Mouse (Mus musculus): ENCODE results near the gene Hcar2. TPM values are rescaled to one million over a fixed set of nuclear protein-coding genes. Genes with fewer than 3 reads are reported as not detected.

Hcar2 gene
- polyA plus RNA-seq, 1 experiment: 2.7 TPM

DNA sequence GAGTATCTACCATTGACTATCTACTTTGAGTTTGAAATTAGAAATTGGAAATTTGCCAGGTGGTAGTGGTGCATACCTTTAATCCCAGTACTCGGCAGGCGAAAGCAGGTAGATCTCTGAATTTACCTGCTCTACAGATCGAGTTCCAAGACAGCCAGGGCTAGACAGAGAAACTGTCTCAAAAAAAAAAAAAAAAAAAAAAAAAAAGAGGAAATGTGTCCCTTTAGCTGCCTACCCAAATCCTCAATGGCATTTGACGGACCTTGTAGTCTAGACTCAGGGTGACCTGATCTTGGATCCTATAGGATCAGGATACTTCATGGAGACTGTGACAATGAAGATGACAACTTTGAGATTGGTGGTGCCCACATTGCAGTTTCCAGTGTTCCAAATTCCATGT is 1.2 kb upstream of the Hcar2 start:
- Histone ChIP-seq H3K36me3 (ENCODE audit: control insufficient read depth, insufficient read depth, low read length) (no peaks in the 10 kb centered on the region), H3K27me3 (ENCODE audit: control insufficient read depth, insufficient read depth, low read length) (no peaks in the 10 kb centered on the region), H3K27ac (ENCODE audit: control insufficient read depth, insufficient read depth, low read length) (no peak overlapping the region), H3K4me1 (replicated peaks; ENCODE audit: control insufficient read depth, insufficient read depth, low read length) (no peaks in the 10 kb centered on the region), H3K4me3 (ENCODE audit: control insufficient read depth, insufficient read depth, low read length) (no peak overlapping the region)
- no peak for DNase-seq
- 86% methylated on average over 4 of the region's 4 CpGs for WGBS
- TF ChIP-seq POLR2A (IDR thresholded peaks at IDR 0.05; ENCODE audit: control insufficient read depth, extremely low read depth, insufficient read depth, low read length, poor library complexity): no peak
- TF ChIP-seq CTCF (IDR thresholded peaks at IDR 0.05; ENCODE audit: borderline replicate concordance, control insufficient read depth, extremely low read depth, insufficient read depth, low read length, poor library complexity): no peak

- no peak for TF ChIP-seq POLR2A (IDR thresholded peaks at IDR 0.05; ENCODE audit: control insufficient read depth, extremely low read depth, insufficient read depth, low read length, poor library complexity)
- TF ChIP-seq CTCF (IDR thresholded peaks at IDR 0.05; ENCODE audit: borderline replicate concordance, control insufficient read depth, extremely low read depth, insufficient read depth, low read length, poor library complexity): no peak
- Histone ChIP-seq H3K27ac (ENCODE audit: control insufficient read depth, insufficient read depth, low read length) (no peak overlapping the region), H3K4me1 (replicated peaks; ENCODE audit: control insufficient read depth, insufficient read depth, low read length) (no peaks in the 10 kb centered on the region), H3K4me3 (ENCODE audit: control insufficient read depth, insufficient read depth, low read length) (no peak overlapping the region), H3K27me3 (ENCODE audit: control insufficient read depth, insufficient read depth, low read length) (no peaks in the 10 kb centered on the region), H3K36me3 (ENCODE audit: control insufficient read depth, insufficient read depth, low read length) (no peaks in the 10 kb centered on the region)
- WGBS: 92% methylated on average over 14 of the region's 14 CpGs
- no peak for DNase-seq
Measured at GRCm38 (mm10) chr5:123863934-123864333, 1.4 kb downstream of the Hcar2 start.

DNA sequence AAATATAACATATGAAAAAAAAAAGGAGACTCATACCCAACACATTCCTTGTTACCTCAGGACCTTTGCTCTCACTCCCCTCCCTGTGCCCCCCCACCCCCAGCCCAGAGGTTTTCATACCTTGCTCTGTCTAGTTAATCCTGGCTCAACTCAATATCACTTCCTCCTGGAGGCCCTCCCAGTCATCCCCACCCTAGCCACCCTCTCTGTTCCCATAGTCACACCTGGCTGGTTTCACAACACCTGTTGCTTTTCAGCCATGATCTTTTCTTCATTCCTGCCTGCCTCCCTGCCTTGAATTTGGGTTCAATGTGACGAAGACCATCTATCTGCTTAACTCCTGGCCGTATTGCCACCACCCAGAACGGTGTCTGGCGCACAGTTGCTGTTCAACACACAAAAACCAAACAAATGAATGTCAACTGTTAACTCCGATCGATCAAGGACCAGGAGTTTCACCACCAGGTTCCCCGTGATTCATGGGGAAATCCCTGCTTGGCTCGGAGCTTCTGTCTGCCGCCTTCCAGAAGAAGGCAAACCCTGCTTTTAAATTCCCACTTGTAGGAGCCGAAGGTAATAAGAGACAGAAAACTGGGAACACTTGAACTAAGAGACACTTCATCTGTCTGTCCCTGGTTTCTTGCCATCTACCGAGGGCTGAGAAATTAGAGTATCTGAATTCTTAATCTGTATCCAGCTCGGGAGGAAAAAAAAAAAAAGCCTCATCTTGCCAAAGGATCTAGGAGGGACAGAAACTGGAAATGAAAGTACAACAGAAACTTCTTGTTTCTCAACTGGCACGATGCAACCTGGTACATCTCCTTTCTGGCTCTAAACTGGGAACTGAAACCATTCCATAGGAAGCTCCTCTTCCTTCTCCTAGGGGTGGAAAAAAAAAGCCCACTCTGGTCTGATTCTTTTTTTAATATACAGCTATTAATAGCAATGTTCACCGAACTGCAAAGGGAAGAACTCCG is 2.6 kb downstream of the Hcar2 start:
- DNase-seq: no peak
- TF ChIP-seq POLR2A (IDR thresholded peaks at IDR 0.05; ENCODE audit: control insufficient read depth, extremely low read depth, insufficient read depth, low read length, poor library complexity): no peak
- no peaks in the 10 kb centered on the region for H3K27me3 ChIP-seq (ENCODE audit: control insufficient read depth, insufficient read depth, low read length)
- no peaks in the 10 kb centered on the region for H3K36me3 ChIP-seq (ENCODE audit: control insufficient read depth, insufficient read depth, low read length)
- H3K4me3 ChIP-seq (ENCODE audit: control insufficient read depth, insufficient read depth, low read length): no peak overlapping the region
- no peaks in the 10 kb centered on the region for H3K4me1 ChIP-seq (replicated peaks; ENCODE audit: control insufficient read depth, insufficient read depth, low read length)
- H3K27ac ChIP-seq (ENCODE audit: control insufficient read depth, insufficient read depth, low read length): no peak overlapping the region
- 63% methylated on average over 15 of the region's 15 CpGs for WGBS

DNA sequence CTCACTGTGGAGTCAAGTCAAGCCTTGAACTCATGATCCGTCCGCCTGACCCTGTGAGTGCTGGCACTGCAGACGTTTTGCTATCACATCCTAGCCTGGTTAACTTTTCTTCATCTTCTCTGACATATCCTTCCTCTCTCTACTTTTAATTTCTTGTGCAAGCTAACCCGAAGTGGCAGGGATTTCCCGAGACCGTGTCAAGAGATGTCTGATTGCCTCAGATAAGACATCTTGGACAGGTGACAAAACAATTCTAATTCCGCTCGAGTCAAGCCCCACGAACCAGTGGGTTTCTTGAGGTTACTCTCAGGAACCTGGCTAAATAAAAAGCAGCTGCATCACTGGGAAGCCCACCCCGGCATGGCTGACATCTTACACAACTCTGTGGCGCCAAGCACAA is 6.5 kb downstream of the Hcar2 start:
- TF ChIP-seq CTCF (IDR thresholded peaks at IDR 0.05; ENCODE audit: borderline replicate concordance, control insufficient read depth, extremely low read depth, insufficient read depth, low read length, poor library complexity): no peak
- TF ChIP-seq POLR2A (IDR thresholded peaks at IDR 0.05; ENCODE audit: control insufficient read depth, extremely low read depth, insufficient read depth, low read length, poor library complexity): no peak
- H3K36me3 ChIP-seq (ENCODE audit: control insufficient read depth, insufficient read depth, low read length): no peaks in the 10 kb centered on the region
- H3K4me1 ChIP-seq (replicated peaks; ENCODE audit: control insufficient read depth, insufficient read depth, low read length): no peaks in the 10 kb centered on the region
- WGBS: 16% methylated on average over 11 of the region's 11 CpGs
- no peak overlapping the region for H3K4me3 ChIP-seq (ENCODE audit: control insufficient read depth, insufficient read depth, low read length)
- no peak for DNase-seq
- no peak overlapping the region for H3K27ac ChIP-seq (ENCODE audit: control insufficient read depth, insufficient read depth, low read length)
- no peaks in the 10 kb centered on the region for H3K27me3 ChIP-seq (ENCODE audit: control insufficient read depth, insufficient read depth, low read length)

GRCm38 (mm10) chr5:123854511-123854910 is 10.8 kb downstream of the Hcar2 start:
- Histone ChIP-seq H3K4me1 (replicated peaks; ENCODE audit: control insufficient read depth, insufficient read depth, low read length) (peaks cover 5% of the 10 kb centered on the region), H3K27ac (ENCODE audit: control insufficient read depth, insufficient read depth, low read length) (no peak overlapping the region), H3K27me3 (ENCODE audit: control insufficient read depth, insufficient read depth, low read length) (no peaks in the 10 kb centered on the region), H3K36me3 (ENCODE audit: control insufficient read depth, insufficient read depth, low read length) (no peaks in the 10 kb centered on the region), H3K4me3 (ENCODE audit: control insufficient read depth, insufficient read depth, low read length) (no peak overlapping the region)
- no peak for TF ChIP-seq CTCF (IDR thresholded peaks at IDR 0.05; ENCODE audit: borderline replicate concordance, control insufficient read depth, extremely low read depth, insufficient read depth, low read length, poor library complexity)
- no peak for TF ChIP-seq POLR2A (IDR thresholded peaks at IDR 0.05; ENCODE audit: control insufficient read depth, extremely low read depth, insufficient read depth, low read length, poor library complexity)
- no peak for DNase-seq
- 91% methylated on average over 9 of the region's 9 CpGs for WGBS

GRCm38 (mm10) chr5:123853877-123854504 is 11.3 kb downstream of the Hcar2 start:
- H3K27ac ChIP-seq (ENCODE audit: control insufficient read depth, insufficient read depth, low read length): no peak overlapping the region
- WGBS: 94% methylated on average over 11 of the region's 11 CpGs
- no peaks in the 10 kb centered on the region for H3K27me3 ChIP-seq (ENCODE audit: control insufficient read depth, insufficient read depth, low read length)
- TF ChIP-seq POLR2A (IDR thresholded peaks at IDR 0.05; ENCODE audit: control insufficient read depth, extremely low read depth, insufficient read depth, low read length, poor library complexity) (no peak), CTCF (IDR thresholded peaks at IDR 0.05; ENCODE audit: borderline replicate concordance, control insufficient read depth, extremely low read depth, insufficient read depth, low read length, poor library complexity) (no peak)
- peaks cover 5% of the 10 kb centered on the region for H3K4me1 ChIP-seq (replicated peaks; ENCODE audit: control insufficient read depth, insufficient read depth, low read length)
- no peak for DNase-seq
- no peaks in the 10 kb centered on the region for H3K36me3 ChIP-seq (ENCODE audit: control insufficient read depth, insufficient read depth, low read length)
- no peak overlapping the region for H3K4me3 ChIP-seq (ENCODE audit: control insufficient read depth, insufficient read depth, low read length)
